Mouse (Mus musculus) MEL (cell line): ENCODE measurements around the gene Zbtb1.

Experiments used
- CTCF ChIP-seq, 3 experiments: IDR thresholded peaks in 2 of 3; conservative IDR thresholded peaks in 1 of 3; 2 replicates each; pipeline ENCODE4 v1.5.1; 2011 to 2012; ENCODE audit warnings: low read length in 3 of 3, low read depth in 2 of 3, mild to moderate bottlenecking in 2 of 3, improper control_type of control experiment in 1 of 3, inconsistent platforms in 1 of 3, mixed read lengths in 1 of 3, moderate library complexity in 1 of 3; ENCODE audit not compliant: control insufficient read depth in 1 of 3, insufficient read depth in 1 of 3, poor library complexity in 1 of 3, severe bottlenecking in 1 of 3
- E2F4 ChIP-seq: IDR thresholded peaks from 2 replicates; pipeline ENCODE4 v1.6.1; 2011; ENCODE audit warnings: low read depth, low read length, improper control_type of control experiment, borderline replicate concordance
- EP300 ChIP-seq, 2 experiments: IDR thresholded peaks; 2 replicates each; pipeline ENCODE4 v1.6.1; 2011; ENCODE audit warnings: improper control_type of control experiment in 2 of 2, low read length in 2 of 2, low read depth in 1 of 2, mild to moderate bottlenecking in 1 of 2
- GATA1 ChIP-seq: IDR thresholded peaks from 2 replicates; pipeline ENCODE4 v1.6.1; 2011; ENCODE audit warnings: low read depth, low read length, improper control_type of control experiment
- HCFC1 ChIP-seq: IDR thresholded peaks from 2 replicates; pipeline ENCODE4 v1.6.1; 2012; ENCODE audit warnings: low read depth, mild to moderate bottlenecking, inconsistent platforms, low read length, improper control_type of control experiment, moderate library complexity
- MAFK ChIP-seq: IDR thresholded peaks from 2 replicates; pipeline ENCODE4 v1.6.1; 2011; ENCODE audit warnings: low read depth, mild to moderate bottlenecking, low read length, improper control_type of control experiment, borderline replicate concordance
- MAX ChIP-seq: IDR thresholded peaks from 2 replicates; pipeline ENCODE4 v1.6.1; 2011; ENCODE audit warnings: low read length, improper control_type of control experiment
- POLR2A ChIP-seq, 2 experiments: IDR thresholded peaks; 2 replicates each; pipeline ENCODE4 v1.6.1; 2011 to 2012; ENCODE audit warnings: low read length in 2 of 2, mild to moderate bottlenecking in 2 of 2, control low read depth in 1 of 2, improper control_type of control experiment in 1 of 2, low read depth in 1 of 2, moderate library complexity in 1 of 2; ENCODE audit not compliant: control insufficient read depth in 1 of 2, insufficient read depth in 1 of 2, poor library complexity in 1 of 2
- RAD21 ChIP-seq: IDR thresholded peaks from 2 replicates; pipeline ENCODE4 v1.6.1; 2011; ENCODE audit warnings: mild to moderate bottlenecking, low read depth, low read length, improper control_type of control experiment
- SIN3A ChIP-seq: IDR thresholded peaks from 2 replicates; pipeline ENCODE4 v1.6.1; 2012; ENCODE audit warnings: low read length, improper control_type of control experiment, inconsistent platforms
- USF1 ChIP-seq: IDR thresholded peaks from 2 replicates; pipeline ENCODE4 v1.6.1; 2014; ENCODE audit warnings: low read depth, mild to moderate bottlenecking, inconsistent platforms, low read length, improper control_type of control experiment, moderate library complexity
- ZKSCAN1 ChIP-seq: IDR thresholded peaks from 2 replicates; pipeline ENCODE4 v1.6.1; 2012; ENCODE audit warnings: low read depth, mild to moderate bottlenecking, inconsistent platforms, low read length, improper control_type of control experiment, moderate library complexity

- TF ChIP-seq E2F4 (no peak), POLR2A (IDR thresholded peaks at IDR 0.05; ENCODE audit: control insufficient read depth in 1 of 2, insufficient read depth in 1 of 2, low read depth in 1 of 2, low read length in 2 of 2, poor library complexity in 1 of 2) (no peak), GATA1 (no peak), EP300 (IDR thresholded peaks at IDR 0.05; ENCODE audit: low read depth in 1 of 2, low read length in 2 of 2) (no peak), RAD21 (no peak), USF1 (no peak), CTCF (IDR thresholded peaks at IDR 0.05 in 2 of 3, conservative IDR thresholded peaks at IDR 0.05 in 1 of 3; ENCODE audit: control insufficient read depth in 1 of 3, insufficient read depth in 1 of 3, low read depth in 2 of 3, low read length in 3 of 3, poor library complexity in 1 of 3, severe bottlenecking in 1 of 3) (no peak), HCFC1 (no peak), MAFK (no peak), ZKSCAN1 (no peak), MAX (no peak), SIN3A (no peak)
Observed at GRCm38 (mm10) chr12:76377059-76377458, 7.0 kb downstream of the Zbtb1 start.
